Mouse (Mus musculus) liver, adult 2 months (tissue): Measurements from ENCODE around the gene Sema4d. TPM values are rescaled to one million over a fixed set of nuclear protein-coding genes. Genes with fewer than 3 reads are reported as not detected.
"Not testable (repeated sequence)": the region's sequence is repeated elsewhere in the genome, so short reads cannot be mapped to it uniquely, and the experiment has no call there.

Experiments used
- DNase-seq: peaks from one replicate; pipeline ENCODE4 v3.0.0-alpha.2; 2011; ENCODE audit warnings: low read depth, low spot score; ENCODE audit errors: extremely low read depth
- H3K27ac ChIP-seq: fragments of 200-500 bp; replicated peaks from 2 replicates; pipeline ENCODE4 v1.5.1; 2012; ENCODE audit warnings: low read depth, mild to moderate bottlenecking, control low read depth, inconsistent platforms, low read length; ENCODE audit not compliant: insufficient read depth
- H3K27me3 ChIP-seq: fragments of 200-500 bp; 2 replicates; pipeline ENCODE4 v1.6.1; 2012; ENCODE audit warnings: mild to moderate bottlenecking, moderate library complexity, low read length, inconsistent platforms; ENCODE audit not compliant: control insufficient read depth, insufficient read depth
- H3K36me3 ChIP-seq: fragments of 200-500 bp; 2 replicates; pipeline ENCODE4 v1.6.1; 2012; ENCODE audit warnings: low read length, inconsistent platforms; ENCODE audit not compliant: control insufficient read depth, insufficient read depth
- H3K4me1 ChIP-seq: fragments of 200-500 bp; 2 replicates; pipeline ENCODE4 v1.6.1; 2011; ENCODE audit warnings: low read length; ENCODE audit not compliant: control insufficient read depth, insufficient read depth
- H3K4me3 ChIP-seq: fragments of 200-500 bp; 2 replicates; pipeline ENCODE4 v1.5.1; 2011; ENCODE audit warnings: low read depth, mild to moderate bottlenecking, control low read depth, low read length, moderate library complexity; ENCODE audit not compliant: insufficient read depth
- H3K79me2 ChIP-seq: fragments of 200-500 bp; 2 replicates; pipeline ENCODE4 v1.6.1; 2012; ENCODE audit warnings: inconsistent platforms, mild to moderate bottlenecking, low read length, moderate library complexity; ENCODE audit not compliant: control insufficient read depth, insufficient read depth
- H3K9ac ChIP-seq: fragments of 200-500 bp; 2 replicates; pipeline ENCODE4 v1.6.1; 2012; ENCODE audit warnings: low read depth, mild to moderate bottlenecking, control low read depth, inconsistent platforms, low read length
- CTCF ChIP-seq: fragments of 200-500 bp; IDR thresholded peaks from 2 replicates; pipeline ENCODE4 v1.5.1; 2011; ENCODE audit warnings: low read depth, low read length, control low read depth
- POLR2A ChIP-seq: fragments of 200-500 bp; IDR thresholded peaks from 2 replicates; pipeline ENCODE4 v1.6.1; 2011; ENCODE audit warnings: low read length, control low read depth; ENCODE audit not compliant: insufficient read depth; ENCODE audit errors: extremely low read depth
- WGBS: fragments of 180-500 bp; shearing (Covaris S2); methylation state at CpG from one replicate; pipeline ENCODE4 v1.1.7; 2018; 5-methylcytosine and 5-hydroxymethylcytosine counted together
- polyA plus RNA-seq: library from polyadenylated mRNA; depleted of rRNA; stranded (reverse); fragments of >200 nt; gene quantifications from 2 replicates; pipeline ENCODE4 v1.2.3, GENCODE M21; 2012
- total RNA-seq: library from RNA; depleted of rRNA; stranded (reverse); fragments of >200 nt; gene quantifications from 2 replicates; pipeline ENCODE4 v1.2.3, GENCODE M21; 2014

Sema4d gene
- total and polyA plus RNA-seq, 2 experiments: 0.74 to 0.94 TPM

DNA sequence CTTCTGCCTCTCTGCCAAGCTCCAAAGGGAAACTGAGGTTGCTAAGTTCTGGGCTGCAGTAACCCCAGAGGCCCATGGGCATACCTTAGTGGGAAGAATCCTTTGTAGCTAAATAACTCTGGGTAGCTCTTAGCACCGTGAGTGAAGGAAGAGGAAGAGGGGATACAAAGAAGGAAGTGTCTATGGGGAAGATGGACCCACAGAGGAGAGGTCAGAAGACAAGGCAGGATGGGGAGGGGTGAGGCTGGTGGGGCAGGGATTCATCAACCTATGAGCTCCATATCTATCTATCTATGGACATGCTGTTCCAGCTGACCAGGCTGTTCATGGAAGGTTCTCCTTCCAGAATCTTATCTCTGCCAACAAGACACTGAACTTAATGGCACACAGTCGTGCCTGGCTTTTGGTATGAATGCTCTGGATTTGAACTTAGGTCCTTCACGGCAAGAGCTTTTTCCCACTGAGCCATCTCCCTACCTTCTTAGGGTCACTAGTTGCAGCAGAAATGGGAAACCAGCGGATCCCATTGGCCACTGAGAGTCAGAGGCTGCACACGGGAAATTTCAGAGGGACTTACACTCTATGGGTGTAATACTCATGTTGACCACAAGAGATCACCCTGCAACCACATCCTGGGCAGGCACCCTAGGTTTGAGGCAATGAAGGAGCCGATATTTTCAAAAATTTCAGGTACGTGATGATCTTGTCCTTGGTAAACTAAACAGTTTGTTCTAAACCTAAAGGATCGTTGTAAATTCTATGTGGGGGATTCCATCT lies 45.9 kb upstream of the Sema4d start:
- peak; percentile 46 for DNase-seq

DNA sequence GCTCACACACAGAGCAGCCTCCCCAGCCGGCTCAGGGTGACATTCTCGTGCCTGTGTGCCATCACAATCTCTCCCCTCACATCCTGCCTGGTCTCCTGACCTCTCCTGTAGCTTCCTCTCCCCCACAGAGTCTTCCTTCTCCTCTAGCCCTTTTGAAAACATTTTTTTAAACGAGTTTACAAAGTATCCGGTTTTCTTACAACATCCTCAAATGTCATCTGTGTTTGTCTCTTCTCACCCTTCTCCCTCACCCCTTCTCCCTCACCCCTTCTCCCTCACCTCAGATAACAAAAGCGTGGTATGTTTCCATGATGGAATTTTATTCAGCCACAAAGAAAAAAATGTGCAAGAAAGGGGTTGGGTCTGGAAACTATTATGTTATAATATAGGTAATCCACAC lies 43.9 kb upstream of the Sema4d start:
- Histone ChIP-seq H3K4me1 (peaks cover 8% of the 10 kb centered on the region; the same call in 1 of the 2 replicates), H3K79me2 (no peaks in the 10 kb centered on the region), H3K4me3 (no peak overlapping the region), H3K9ac (no peak overlapping the region), H3K27me3 (no peaks in the 10 kb centered on the region), H3K27ac (no peak overlapping the region), H3K36me3 (no peaks in the 10 kb centered on the region)
- no peak for DNase-seq
- no peak for TF ChIP-seq POLR2A
- TF ChIP-seq CTCF: no peak
- WGBS: 40% methylated on average over 5 of the region's 5 CpGs

More for the DNA sequence above, 45.9 kb upstream of the Sema4d start:
- H3K27ac ChIP-seq: no peak overlapping the region
- peaks cover 6% of the 10 kb centered on the region; the same call in 1 of the 2 replicates for H3K4me1 ChIP-seq
- no peak overlapping the region for H3K9ac ChIP-seq
- TF ChIP-seq POLR2A (no peak), CTCF (peak; percentile 64)
- WGBS: 13% methylated on average over 8 of the region's 8 CpGs
- no peaks in the 10 kb centered on the region for H3K36me3 ChIP-seq
- no peaks in the 10 kb centered on the region for H3K79me2 ChIP-seq
- no peaks in the 10 kb centered on the region for H3K27me3 ChIP-seq
- no peak overlapping the region for H3K4me3 ChIP-seq

DNA sequence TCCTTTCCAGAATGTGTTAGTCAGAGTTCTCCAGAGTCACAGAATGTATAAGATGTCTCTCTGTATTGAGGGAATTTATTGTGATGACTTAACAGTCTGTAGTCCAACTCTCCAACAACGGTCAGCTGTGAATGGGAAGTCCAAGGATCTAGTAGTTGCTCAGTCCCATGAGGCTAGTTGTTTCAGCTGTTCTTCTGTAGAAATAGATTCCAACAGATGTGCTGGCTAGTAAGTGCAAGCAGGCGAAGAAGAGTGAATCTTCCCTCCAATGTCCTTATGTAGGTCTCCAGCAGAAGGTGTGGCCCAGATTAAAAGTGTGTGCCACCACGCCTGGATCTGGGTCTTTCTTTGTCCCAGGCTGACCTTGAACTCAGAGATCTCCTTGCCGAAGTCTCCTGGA lies 41.7 kb upstream of the Sema4d start:
- WGBS: 80% methylated on average over 4 of the region's 4 CpGs

DNA sequence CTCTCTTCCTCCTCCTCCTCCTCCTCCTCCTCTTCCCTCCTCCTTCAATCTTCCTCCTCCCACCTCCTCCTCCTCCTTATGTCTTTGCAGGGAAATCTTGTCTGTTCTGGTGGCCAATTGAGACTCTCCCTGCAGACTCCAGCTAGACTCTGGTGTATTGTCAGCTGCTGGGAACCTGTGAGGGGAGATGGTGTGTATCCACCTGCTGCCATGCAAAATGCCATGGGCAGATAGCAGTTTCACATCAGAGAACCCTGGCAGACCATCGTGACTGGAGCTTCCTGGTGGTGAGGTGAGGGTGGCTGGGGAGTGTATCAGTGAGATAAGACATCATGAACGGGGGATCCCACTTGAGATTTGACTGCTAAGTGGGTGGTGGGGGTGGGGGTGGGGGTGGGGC lies 41.0 kb upstream of the Sema4d start:
- Histone ChIP-seq H3K4me3 (no peak overlapping the region), H3K27me3 (no peaks in the 10 kb centered on the region), H3K36me3 (no peaks in the 10 kb centered on the region), H3K79me2 (no peaks in the 10 kb centered on the region), H3K27ac (no peak overlapping the region), H3K9ac (no peak overlapping the region), H3K4me1 (0 out of 2 replicates have a peak, but pooled peaks cover 4% of the 10 kb centered on the region)
- DNase-seq: no peak
- TF ChIP-seq CTCF (no peak), POLR2A (no peak)
- WGBS: 39% methylated on average over 2 of the region's 2 CpGs

More for the DNA sequence above, 41.7 kb upstream of the Sema4d start:
- H3K9ac ChIP-seq, H3K4me3 ChIP-seq, H3K27me3 ChIP-seq, H3K4me1 ChIP-seq, DNase-seq, H3K79me2 ChIP-seq, H3K27ac ChIP-seq, H3K36me3 ChIP-seq: not testable (repeated sequence)

DNA sequence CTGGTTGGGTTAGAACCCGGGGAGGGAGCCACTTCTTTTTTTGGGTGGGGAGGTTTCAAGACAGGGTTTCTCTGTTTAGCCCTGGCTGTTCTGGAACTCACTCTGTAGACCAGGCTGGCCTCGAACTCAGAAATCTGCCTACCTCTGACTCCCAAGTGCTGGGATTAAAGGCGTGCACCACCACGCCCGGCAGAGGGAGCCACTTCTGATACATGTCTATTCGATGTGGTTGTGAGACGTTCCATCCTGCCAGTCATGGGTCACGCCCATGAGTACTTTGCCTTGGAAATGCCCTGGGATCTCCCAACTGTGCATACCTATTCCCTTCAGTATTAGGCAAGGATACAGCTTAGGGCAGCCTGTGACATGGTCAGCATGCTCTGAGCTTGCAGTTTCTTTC lies 40.5 kb upstream of the Sema4d start:
- H3K4me3 ChIP-seq, H3K27ac ChIP-seq, H3K27me3 ChIP-seq, H3K9ac ChIP-seq, DNase-seq, H3K79me2 ChIP-seq, H3K36me3 ChIP-seq, H3K4me1 ChIP-seq: not testable (repeated sequence)
- WGBS: 72% methylated on average over 8 of the region's 8 CpGs
- peak; percentile 13; the same call in 1 of the 2 replicates for TF ChIP-seq CTCF

DNA sequence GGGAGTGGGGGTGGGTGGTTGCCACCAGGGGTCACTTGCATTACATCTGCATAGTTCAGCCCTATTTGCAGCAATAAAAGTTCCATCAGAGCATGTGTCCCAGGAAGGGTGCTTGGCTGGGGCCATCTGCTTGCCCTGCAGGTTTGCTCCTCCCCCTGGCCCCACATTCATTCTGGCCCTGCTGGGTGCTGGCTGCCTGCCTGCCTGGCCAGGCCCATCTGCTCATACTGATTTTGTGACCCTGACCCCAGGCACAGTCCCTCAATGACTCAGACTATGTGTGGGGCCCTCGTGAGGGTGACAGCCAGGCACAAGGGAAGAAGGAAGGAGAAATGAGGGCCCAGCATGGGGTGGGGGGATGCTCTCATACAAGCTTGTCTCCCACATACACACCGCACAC lies 40.1 kb upstream of the Sema4d start:
- WGBS: 50% methylated on average over 2 of the region's 2 CpGs

More for the DNA sequence above, 40.1 kb upstream of the Sema4d start:
- Histone ChIP-seq H3K27ac (no peak overlapping the region), H3K4me1 (0 out of 2 replicates have a peak, but pooled peaks cover 4% of the 10 kb centered on the region), H3K27me3 (no peaks in the 10 kb centered on the region), H3K4me3 (no peak overlapping the region), H3K36me3 (no peaks in the 10 kb centered on the region), H3K79me2 (no peaks in the 10 kb centered on the region), H3K9ac (no peak overlapping the region)
- DNase-seq: no peak
- TF ChIP-seq POLR2A: no peak
- TF ChIP-seq CTCF: no peak
